ENCODE assay signal across 28 mouse cellular contexts in the genomic region with DNA sequence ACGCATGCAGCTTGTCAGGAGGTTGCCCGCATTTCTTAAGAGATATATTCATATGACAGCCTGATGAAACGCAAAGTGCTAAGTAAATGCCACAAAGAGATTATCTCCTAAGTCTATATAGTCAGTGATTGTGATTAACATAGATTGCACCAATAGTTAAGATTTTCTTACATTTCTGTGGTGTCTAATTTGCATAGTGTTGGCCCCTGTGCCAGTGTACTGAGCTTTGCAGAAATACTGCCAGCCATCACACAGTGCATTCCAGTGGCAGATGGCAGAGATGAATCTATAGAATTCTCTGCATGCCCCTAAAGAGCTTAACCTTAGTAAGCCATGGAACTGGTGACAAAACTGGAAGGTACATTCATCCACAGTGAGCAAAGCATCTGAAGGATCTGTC.
DNase-seq lines count a peak whose midpoint lies in the region; ATAC-seq and TF ChIP-seq lines count a peak whose summit lies in the region.
"Had no signal": no experiment of that assay in that cellular context is flagged by ENCODE, and none has a peak within 500 bp of the region (broad histone marks: within the 10 kb centered on the region; RNA-seq: fewer than 3 reads in every experiment).

No protein-coding gene starts in this region.

- no peaks in the 10 kb centered on the region for H3K36me3 ChIP-seq in forebrain, embryonic 11.5 days (ENCODE audit: control insufficient read depth, insufficient read depth, low read length)
- no peaks in the 10 kb centered on the region for H3K36me3 ChIP-seq in forebrain, embryonic 10.5 days (replicated peaks)
- no peaks in the 10 kb centered on the region for H3K36me3 ChIP-seq in midbrain, embryonic 16.5 days (ENCODE audit: control insufficient read depth, insufficient read depth, low read length)
- H3K36me3 ChIP-seq in midbrain, embryonic 10.5 days = no peaks in the 10 kb centered on the region
- H3K36me3 ChIP-seq in forebrain, embryonic 16.5 days (ENCODE audit: control insufficient read depth, insufficient read depth) = no peaks in the 10 kb centered on the region
- H3K36me3 ChIP-seq: embryonic facial prominence, embryonic 13.5 days; hindbrain, embryonic 10.5 days; stomach, embryonic 15.5 days had no signal

- no peak overlapping the region for H3K4me2 ChIP-seq in forebrain, embryonic 11.5 days (ENCODE audit: low read depth, low read length, severe bottlenecking)
- H3K4me2 ChIP-seq in midbrain, embryonic 16.5 days (ENCODE audit: low read length) = no peak overlapping the region
- H3K4me2 ChIP-seq in forebrain, embryonic 16.5 days (ENCODE audit: low read length) = no peak overlapping the region
- H3K4me2 ChIP-seq: embryonic facial prominence, embryonic 13.5 days; stomach, embryonic 15.5 days had no signal

- intact Hi-C loops in left cerebral cortex, adult 2 months (cut with DNase I) = no loop called here

- no peaks in the 10 kb centered on the region for H3K27me3 ChIP-seq in forebrain, embryonic 11.5 days (ENCODE audit: control insufficient read depth, insufficient read depth, low read length)
- no peaks in the 10 kb centered on the region for H3K27me3 ChIP-seq in forebrain, embryonic 10.5 days (ENCODE audit: poor library complexity, severe bottlenecking)
- no peaks in the 10 kb centered on the region for H3K27me3 ChIP-seq in midbrain, embryonic 16.5 days (ENCODE audit: control insufficient read depth, insufficient read depth, low read depth, low read length)
- H3K27me3 ChIP-seq in midbrain, embryonic 10.5 days (ENCODE audit: low read depth, poor library complexity, severe bottlenecking) = no peaks in the 10 kb centered on the region
- no peaks in the 10 kb centered on the region for H3K27me3 ChIP-seq in forebrain, embryonic 16.5 days (replicated peaks; ENCODE audit: control insufficient read depth, insufficient read depth, low read length)
- H3K27me3 ChIP-seq: CH12.LX; embryonic facial prominence, embryonic 13.5 days; stomach, embryonic 15.5 days had no signal

- 0 out of 2 replicates have a peak, but pooled peaks have one; percentile 42 for ATAC-seq in forebrain, embryonic 11.5 days (replicated peaks; ENCODE audit: low FRiP score)
- no peak for ATAC-seq in midbrain, embryonic 16.5 days
- ATAC-seq in forebrain, embryonic 16.5 days = peak; percentile 79
- ATAC-seq: intestine, postnatal 0 days had no signal

- no peak overlapping the region for H3K27ac ChIP-seq in forebrain, embryonic 11.5 days (ENCODE audit: low read depth, low read length)
- H3K27ac ChIP-seq in forebrain, embryonic 10.5 days = no peak overlapping the region
- H3K27ac ChIP-seq in midbrain, embryonic 16.5 days (ENCODE audit: low read length) = peak overlapping the region; percentile 10; the same call in 1 of the 2 replicates
- no peak overlapping the region for H3K27ac ChIP-seq in midbrain, embryonic 10.5 days (replicated peaks)
- H3K27ac ChIP-seq in forebrain, embryonic 16.5 days (ENCODE audit: low read length) = peak overlapping the region; percentile 14; the same call in 1 of the 2 replicates
- H3K27ac ChIP-seq in left cerebral cortex, adult 2 months = no peak overlapping the region
- H3K27ac ChIP-seq: embryonic facial prominence, embryonic 13.5 days; hindbrain, embryonic 10.5 days; liver, embryonic 14.5 days; macrophage; stomach, embryonic 15.5 days had no signal

- H3K9me3 ChIP-seq in forebrain, embryonic 11.5 days (ENCODE audit: control insufficient read depth, low read length) = no peaks in the 10 kb centered on the region
- H3K9me3 ChIP-seq in forebrain, embryonic 10.5 days = no peaks in the 10 kb centered on the region
- no peaks in the 10 kb centered on the region for H3K9me3 ChIP-seq in midbrain, embryonic 16.5 days (replicated peaks; ENCODE audit: control insufficient read depth, low read length, poor library complexity, severe bottlenecking)
- H3K9me3 ChIP-seq in midbrain, embryonic 10.5 days (replicated peaks) = no peaks in the 10 kb centered on the region
- H3K9me3 ChIP-seq in forebrain, embryonic 16.5 days (ENCODE audit: control insufficient read depth, low read length) = no peaks in the 10 kb centered on the region
- H3K9me3 ChIP-seq: embryonic facial prominence, embryonic 13.5 days; hindbrain, embryonic 10.5 days; stomach, embryonic 15.5 days had no signal

- no peaks in the 10 kb centered on the region for H3K4me1 ChIP-seq in forebrain, embryonic 11.5 days (replicated peaks; ENCODE audit: control insufficient read depth, insufficient read depth, low read length)
- H3K4me1 ChIP-seq in forebrain, embryonic 10.5 days = no peaks in the 10 kb centered on the region
- H3K4me1 ChIP-seq in midbrain, embryonic 16.5 days (ENCODE audit: control insufficient read depth, insufficient read depth, low read length) = no peaks in the 10 kb centered on the region; the same call in 1 of the 2 replicates
- H3K4me1 ChIP-seq in midbrain, embryonic 10.5 days = no peaks in the 10 kb centered on the region
- H3K4me1 ChIP-seq in forebrain, embryonic 16.5 days (replicated peaks; ENCODE audit: control insufficient read depth, insufficient read depth, low read length) = peaks cover 4% of the 10 kb centered on the region
- H3K4me1 ChIP-seq: embryonic facial prominence, embryonic 13.5 days; hindbrain, embryonic 10.5 days; stomach, embryonic 15.5 days had no signal

- WGBS in forebrain, embryonic 11.5 days = 93% methylated on average over 3 of the region's 3 CpGs
- 94% methylated on average over 3 of the region's 3 CpGs for WGBS in forebrain, embryonic 10.5 days
- 74% methylated on average over 3 of the region's 3 CpGs for WGBS in midbrain, embryonic 16.5 days
- 88% methylated on average over 3 of the region's 3 CpGs for WGBS in midbrain, embryonic 10.5 days
- WGBS in forebrain, embryonic 16.5 days = 41% methylated on average over 3 of the region's 3 CpGs

- no peak for DNase-seq in forebrain, embryonic 11.5 days (ENCODE audit: low spot score)
- DNase-seq in forebrain, embryonic 10.5 days (ENCODE audit: extremely low spot score, low spot score) = no peak
- no peak for DNase-seq in midbrain, embryonic 10.5 days (ENCODE audit: low spot score)
- DNase-seq in ovary, adult 18-20 months (ENCODE audit: low spot score) = no peak
- no peak for DNase-seq in left cerebral cortex, adult 2 months (ENCODE audit: extremely low spot score in 1 of 2, low spot score in 2 of 2)
- no peak for DNase-seq in spleen, postnatal 10 days (ENCODE audit: low spot score in 2 of 2)
- DNase-seq: adrenal gland, adult 8-10 months; cerebellum, adult 11 months; cerebellum, adult 9-11 months; embryo, embryonic 11 days; gastrocnemius, postnatal 10 days; heart, postnatal 14 days; kidney, adult 9 months; kidney, postnatal 10 days; layer of hippocampus, adult 9-11 months; liver; lung, adult 2 months; lung, postnatal 10 days; right cerebral cortex, postnatal 14 days had no signal

- TF ChIP-seq CTCF in left cerebral cortex, adult 2 months (IDR thresholded peaks at IDR 0.05) = no peak

- no peak overlapping the region for H3K9ac ChIP-seq in forebrain, embryonic 11.5 days (ENCODE audit: low read length)
- H3K9ac ChIP-seq in midbrain, embryonic 16.5 days (ENCODE audit: low read depth, low read length) = no peak overlapping the region
- no peak overlapping the region for H3K9ac ChIP-seq in forebrain, embryonic 16.5 days (replicated peaks; ENCODE audit: low read depth, low read length)
- H3K9ac ChIP-seq: embryonic facial prominence, embryonic 13.5 days; liver, embryonic 14.5 days; stomach, embryonic 15.5 days had no signal

- no peak overlapping the region for H3K4me3 ChIP-seq in forebrain, embryonic 11.5 days (ENCODE audit: low read depth, low read length)
- no peak overlapping the region for H3K4me3 ChIP-seq in forebrain, embryonic 10.5 days
- H3K4me3 ChIP-seq in midbrain, embryonic 16.5 days (ENCODE audit: low read depth, low read length) = no peak overlapping the region
- H3K4me3 ChIP-seq in midbrain, embryonic 10.5 days = no peak overlapping the region
- H3K4me3 ChIP-seq in forebrain, embryonic 16.5 days (replicated peaks; ENCODE audit: low read length) = no peak overlapping the region
- H3K4me3 ChIP-seq in left cerebral cortex, adult 2 months = no peak overlapping the region
- H3K4me3 ChIP-seq: embryonic facial prominence, embryonic 13.5 days; hindbrain, embryonic 10.5 days; stomach, embryonic 15.5 days had no signal

Comparison
In these comparisons a context has a peak if more than half of its experiments do, and no peak if none do; other contexts are left out.
1. H3K27ac ChIP-seq: peak in midbrain, embryonic 16.5 days (single experiment) and forebrain, embryonic 16.5 days (single experiment); none in forebrain, embryonic 11.5 days (single experiment), forebrain, embryonic 10.5 days (single experiment), midbrain, embryonic 10.5 days (single experiment) and left cerebral cortex, adult 2 months (single experiment).